Mouse (Mus musculus) ovary, adult 18-20 months (tissue): Measurements from ENCODE around the gene Lrrfip2.

Source experiments
- DNase-seq: peaks from one replicate; pipeline ENCODE4 v3.0.0; 2022; ENCODE audit warnings: low spot score, mixed read lengths

Lrrfip2 gene

GRCm38 (mm10) chr9:111117126-111117642 is at the start of gene Lrrfip2:
Lrrfip2 (plus strand) TSS chr9:111117592.
- DNase-seq, result no peak

- no peak for DNase-seq
Observed at GRCm38 (mm10) chr9:111070546-111070961, 46.8 kb upstream of the Lrrfip2 start.

- no peak for DNase-seq
Observed at GRCm38 (mm10) chr9:111072175-111072574, 45.2 kb upstream of the Lrrfip2 start.

- DNase-seq, result no peak
Observed at GRCm38 (mm10) chr9:111072971-111073370, 44.4 kb upstream of the Lrrfip2 start.

- DNase-seq, result no peak
Observed at GRCm38 (mm10) chr9:111077745-111078144, 39.6 kb upstream of the Lrrfip2 start.

- DNase-seq, result no peak
Observed at GRCm38 (mm10) chr9:111080801-111081200, 36.6 kb upstream of the Lrrfip2 start.

- DNase-seq, result no peak
Observed at GRCm38 (mm10) chr9:111081765-111082164, 35.6 kb upstream of the Lrrfip2 start.

GRCm38 (mm10) chr9:111085329-111085728 is 32.1 kb upstream of the Lrrfip2 start:
- no peak for DNase-seq

- DNase-seq, result no peak
Observed at GRCm38 (mm10) chr9:111086137-111086536, 31.3 kb upstream of the Lrrfip2 start.

- DNase-seq, result no peak
Observed at GRCm38 (mm10) chr9:111086995-111087606, 30.3 kb upstream of the Lrrfip2 start.

- no peak for DNase-seq
Observed at GRCm38 (mm10) chr9:111087960-111088359, 29.4 kb upstream of the Lrrfip2 start.

GRCm38 (mm10) chr9:111088886-111089285 is 28.5 kb upstream of the Lrrfip2 start:
- no peak for DNase-seq

- DNase-seq, result no peak
Observed at GRCm38 (mm10) chr9:111092657-111093056, 24.7 kb upstream of the Lrrfip2 start.

GRCm38 (mm10) chr9:111093094-111093493 is 24.3 kb upstream of the Lrrfip2 start:
- DNase-seq, result no peak

GRCm38 (mm10) chr9:111094626-111095025 is 22.8 kb upstream of the Lrrfip2 start:
- no peak for DNase-seq

GRCm38 (mm10) chr9:111095710-111096109 is 21.7 kb upstream of the Lrrfip2 start:
- DNase-seq, result no peak

GRCm38 (mm10) chr9:111096419-111097326 is 20.7 kb upstream of the Lrrfip2 start:
- DNase-seq, result no peak

GRCm38 (mm10) chr9:111097543-111097942 is 19.8 kb upstream of the Lrrfip2 start:
- DNase-seq, result no peak

- no peak for DNase-seq
Observed at GRCm38 (mm10) chr9:111100406-111100805, 17.0 kb upstream of the Lrrfip2 start.

GRCm38 (mm10) chr9:111103293-111103692 is 14.1 kb upstream of the Lrrfip2 start:
- DNase-seq, result no peak

GRCm38 (mm10) chr9:111103893-111104292 is 13.5 kb upstream of the Lrrfip2 start:
- DNase-seq, result no peak

GRCm38 (mm10) chr9:111107863-111108262 is 9.5 kb upstream of the Lrrfip2 start:
- no peak for DNase-seq

GRCm38 (mm10) chr9:111117794-111118251 is 431 bp downstream of the Lrrfip2 start:
- DNase-seq, result peak; percentile 78
